Comparison of ENCODE assay signal across 1 mouse cellular context in genomic region chr1:43457012-43457766, GRCm38 (mm10).
A peak's percentile ranks its signal among the peaks of the same experiment; 100 is the strongest.
TF ChIP-seq lines count a peak whose summit lies in the region.

No protein-coding gene starts in this region.

TF ChIP-seq in MEL, 35 proteins besides CTCF, POLR2A, EP300 and RAD21 (continued from another document):
- TF ChIP-seq TCF12 (IDR thresholded peaks at IDR 0.05; ENCODE audit: low read depth, low read length) (peak; percentile 78), E2F4 (IDR thresholded peaks at IDR 0.05; ENCODE audit: borderline replicate concordance, low read depth, low read length) (no peak), TBP (IDR thresholded peaks at IDR 0.05; ENCODE audit: low read depth, low read length) (no peak), RCOR1 (IDR thresholded peaks at IDR 0.05; ENCODE audit: low read depth, low read length) (peak; percentile 84), ZMIZ1 (IDR thresholded peaks at IDR 0.05; ENCODE audit: low read depth, low read length) (no peak), MAX (IDR thresholded peaks at IDR 0.05; ENCODE audit: low read length) (peak; percentile 33; the same call in 1 of the 2 replicates), NELFE (IDR thresholded peaks at IDR 0.05; ENCODE audit: low read depth, low read length) (no peak), SIN3A (IDR thresholded peaks at IDR 0.05; ENCODE audit: low read length) (peak; percentile 75), POLR2AphosphoS2 (IDR thresholded peaks at IDR 0.05; ENCODE audit: low read length) (no peak), POLR2AphosphoS5 (IDR thresholded peaks at IDR 0.05; ENCODE audit: borderline replicate concordance, low read depth, low read length) (no peak)
